Mouse (Mus musculus): Measurements from ENCODE around the gene Rpl15.

The Rpl15 gene

GRCm38 (mm10) chr14:18270529-18271441 lies at the start of gene Rpl15, which contains the start of gene Nkiras1:
Rpl15 (minus strand) TSS chr14:18271391.
Nkiras1 (plus strand) TSS chr14:18271136.
- peak; percentile 99 for DNase-seq

GRCm38 (mm10) chr14:18317457-18318411 lies 46.5 kb upstream of the Rpl15 start:
- peak in 1 of 2 experiments; percentile 22 for DNase-seq

GRCm38 (mm10) chr14:18304165-18304564 lies 33.0 kb upstream of the Rpl15 start:
- DNase-seq: no peak

- DNase-seq: peak; percentile 72 to 78
Measured at GRCm38 (mm10) chr14:18303262-18303661, 32.1 kb upstream of the Rpl15 start.

- DNase-seq: peak in 1 of 2 experiments; percentile 28
Measured at GRCm38 (mm10) chr14:18302750-18303149, 31.6 kb upstream of the Rpl15 start.

- no peak for DNase-seq
Measured at GRCm38 (mm10) chr14:18301591-18301990, 30.4 kb upstream of the Rpl15 start.

- DNase-seq: peak; percentile 7 to 22
Measured at GRCm38 (mm10) chr14:18300676-18301075, 29.5 kb upstream of the Rpl15 start.

GRCm38 (mm10) chr14:18298874-18299273 lies 27.7 kb upstream of the Rpl15 start:
- no peak for DNase-seq

- no peak for DNase-seq
Measured at GRCm38 (mm10) chr14:18297441-18297840, 26.2 kb upstream of the Rpl15 start.

- no peak for DNase-seq
Measured at GRCm38 (mm10) chr14:18292578-18292977, 21.4 kb upstream of the Rpl15 start.

GRCm38 (mm10) chr14:18292111-18292510 lies 20.9 kb upstream of the Rpl15 start:
- no peak for DNase-seq

GRCm38 (mm10) chr14:18287391-18287790 lies 16.2 kb upstream of the Rpl15 start:
- no peak for DNase-seq

GRCm38 (mm10) chr14:18286441-18286840 lies 15.2 kb upstream of the Rpl15 start:
- no peak for DNase-seq

- DNase-seq: no peak
Measured at GRCm38 (mm10) chr14:18285476-18285875, 14.3 kb upstream of the Rpl15 start.

GRCm38 (mm10) chr14:18284581-18284980 lies 13.4 kb upstream of the Rpl15 start:
- DNase-seq: peak; percentile 16 to 37

GRCm38 (mm10) chr14:18280375-18280774 lies 9.2 kb upstream of the Rpl15 start:
- no peak for DNase-seq

- no peak for DNase-seq
Measured at GRCm38 (mm10) chr14:18274526-18274925, 3.3 kb upstream of the Rpl15 start.

GRCm38 (mm10) chr14:18271666-18272065 lies 475 bp upstream of the Rpl15 start:
- no peak for DNase-seq

- DNase-seq: peak in 1 of 2 experiments; percentile 19
Measured at GRCm38 (mm10) chr14:18269947-18270528, 1.2 kb downstream of the Rpl15 start.

GRCm38 (mm10) chr14:18263427-18263826 lies 7.8 kb downstream of the Rpl15 start:
- peak; percentile 68 to 72 for DNase-seq

- DNase-seq: no peak
Measured at GRCm38 (mm10) chr14:18261203-18261602, 10.0 kb downstream of the Rpl15 start.

GRCm38 (mm10) chr14:18242638-18243130 lies 28.5 kb downstream of the Rpl15 start:
- DNase-seq: no peak

GRCm38 (mm10) chr14:18241786-18242185 lies 29.4 kb downstream of the Rpl15 start:
- DNase-seq: no peak
